Mouse (Mus musculus): Measurements from ENCODE around the gene Hadhb.

Hadhb gene

GRCm38 (mm10) chr5:30154474-30155394, at the start of gene Hadhb, which contains the start of gene Hadha:
TSS of gene Hadhb (plus strand) at chr5:30155248.
TSS of gene Hadha (minus strand) at chr5:30155162.
- peak; percentile 87 for DNase-seq (ENCODE audit: low read depth, low spot score)

DNA sequence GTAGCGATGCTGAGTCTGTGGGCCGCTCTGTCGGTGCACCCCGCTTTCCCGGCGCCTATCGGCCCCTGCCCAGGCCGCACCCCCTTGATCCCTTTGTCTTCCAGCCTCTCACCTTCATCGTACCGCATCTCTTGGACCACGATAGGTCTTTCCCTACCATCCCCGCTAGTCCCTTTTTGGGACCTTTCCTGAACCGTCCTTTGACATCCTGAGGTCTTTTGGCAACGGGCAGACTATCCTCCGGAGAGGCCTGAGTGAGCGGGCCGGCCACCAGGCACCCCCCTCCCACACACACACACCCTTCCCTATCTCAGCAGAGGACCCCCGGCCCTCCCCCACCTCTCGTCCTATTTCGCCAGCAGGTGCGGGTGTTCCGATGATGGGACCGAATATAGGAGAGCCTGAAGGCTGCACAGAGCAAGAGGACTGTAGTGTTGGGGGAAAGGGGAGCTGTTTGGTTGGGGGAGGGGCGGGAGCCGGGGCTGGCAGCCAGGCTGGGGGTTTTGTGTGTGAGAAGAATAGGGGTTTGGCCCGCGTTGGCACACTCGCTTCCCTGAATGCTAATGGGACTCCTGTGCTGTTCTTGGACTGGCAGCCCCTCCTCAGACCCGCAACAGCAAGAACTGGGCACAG, 49.3 kb upstream of the Hadhb start, which contains the start of gene 3110082J24Rik:
TSS of gene 3110082J24Rik (minus strand) at position 419 of the 633 bp plus-strand sequence.
- DNase-seq (ENCODE audit: low read depth, low spot score), result no peak

DNA sequence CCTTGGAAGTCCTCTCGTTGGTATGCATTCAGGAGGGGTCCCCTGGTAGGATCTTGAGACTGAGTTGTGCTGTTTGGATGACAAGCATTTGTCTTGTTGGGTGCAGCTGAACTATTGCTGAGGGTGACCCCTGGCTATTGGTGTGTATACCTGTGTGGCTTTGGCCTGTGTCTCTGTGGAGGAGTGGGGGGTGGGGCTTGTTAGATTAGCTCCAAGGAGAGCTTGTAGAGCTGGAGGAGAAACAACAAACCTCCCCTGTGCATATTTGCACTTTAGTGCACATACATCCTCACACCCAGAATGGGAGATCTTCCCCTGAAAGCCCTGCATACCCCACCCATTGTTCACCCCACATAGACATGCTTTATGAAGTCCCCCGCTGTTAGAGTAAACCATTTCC, 48.3 kb upstream of the Hadhb start:
- DNase-seq (ENCODE audit: low read depth, low spot score), result no peak

DNA sequence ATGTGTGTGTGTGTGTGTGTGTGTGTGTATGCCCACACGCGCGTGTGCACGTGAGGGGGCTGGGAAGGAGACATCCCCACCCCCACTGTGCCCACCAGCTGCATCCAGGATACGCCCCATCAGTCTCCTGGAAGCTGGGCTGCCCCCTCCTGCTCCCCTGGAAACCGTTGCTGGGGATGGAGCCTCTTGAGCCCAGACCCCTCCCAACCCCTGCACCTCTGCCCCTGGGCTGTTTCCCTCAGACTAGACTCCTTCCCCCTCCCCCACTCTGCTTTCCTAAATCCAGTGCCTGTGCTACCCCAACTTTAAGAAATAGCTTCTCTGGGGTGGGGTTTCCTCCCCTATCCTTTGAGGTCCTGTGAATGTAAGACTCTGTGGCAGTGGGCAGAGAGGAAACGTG, 47.9 kb upstream of the Hadhb start:
- DNase-seq (ENCODE audit: low read depth, low spot score), result no peak

GRCm38 (mm10) chr5:30107611-30108041, 47.4 kb upstream of the Hadhb start:
- DNase-seq (ENCODE audit: low read depth, low spot score), result no peak

DNA sequence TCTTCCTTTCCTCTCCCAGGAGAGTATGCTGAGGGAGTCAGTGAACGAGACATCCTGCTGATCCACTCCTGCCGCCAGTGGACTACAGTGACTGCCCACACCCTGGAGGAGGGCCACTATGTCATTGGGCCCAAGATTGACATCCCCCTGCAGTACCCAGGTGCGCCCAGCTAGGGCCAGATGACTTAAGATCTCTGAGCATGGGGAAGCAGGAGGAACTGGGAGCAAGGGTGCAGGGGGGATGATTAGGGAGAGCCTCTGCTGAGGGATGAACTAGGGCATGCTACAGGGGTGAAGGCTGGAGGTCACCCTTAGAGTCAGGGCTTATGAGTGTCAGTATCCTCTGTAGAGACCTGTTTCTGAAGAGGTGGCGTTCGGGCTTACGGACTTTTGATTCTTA, 46.8 kb upstream of the Hadhb start:
- DNase-seq (ENCODE audit: low read depth, low spot score), result no peak

DNA sequence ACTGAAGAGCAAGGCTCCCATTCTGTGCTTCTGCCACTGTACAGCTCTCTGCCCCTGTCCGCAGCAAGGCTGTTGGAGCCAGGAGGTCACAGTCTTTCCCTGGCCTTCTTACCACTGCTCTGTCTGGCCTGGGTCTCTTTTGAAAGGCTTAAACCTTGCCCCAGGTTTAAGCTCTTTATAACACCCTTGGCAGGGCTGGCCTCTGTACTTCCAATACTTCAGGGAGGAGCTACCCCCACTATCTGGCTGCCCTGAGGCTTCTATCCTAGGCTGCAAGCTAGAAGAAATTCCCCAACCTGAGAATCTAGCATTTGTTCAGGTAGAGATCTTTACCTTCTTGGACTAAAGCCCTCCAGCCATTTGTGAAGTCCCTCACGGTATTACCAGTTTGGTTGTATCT, 45.1 kb upstream of the Hadhb start:
- no peak for DNase-seq (ENCODE audit: low read depth, low spot score)

DNA sequence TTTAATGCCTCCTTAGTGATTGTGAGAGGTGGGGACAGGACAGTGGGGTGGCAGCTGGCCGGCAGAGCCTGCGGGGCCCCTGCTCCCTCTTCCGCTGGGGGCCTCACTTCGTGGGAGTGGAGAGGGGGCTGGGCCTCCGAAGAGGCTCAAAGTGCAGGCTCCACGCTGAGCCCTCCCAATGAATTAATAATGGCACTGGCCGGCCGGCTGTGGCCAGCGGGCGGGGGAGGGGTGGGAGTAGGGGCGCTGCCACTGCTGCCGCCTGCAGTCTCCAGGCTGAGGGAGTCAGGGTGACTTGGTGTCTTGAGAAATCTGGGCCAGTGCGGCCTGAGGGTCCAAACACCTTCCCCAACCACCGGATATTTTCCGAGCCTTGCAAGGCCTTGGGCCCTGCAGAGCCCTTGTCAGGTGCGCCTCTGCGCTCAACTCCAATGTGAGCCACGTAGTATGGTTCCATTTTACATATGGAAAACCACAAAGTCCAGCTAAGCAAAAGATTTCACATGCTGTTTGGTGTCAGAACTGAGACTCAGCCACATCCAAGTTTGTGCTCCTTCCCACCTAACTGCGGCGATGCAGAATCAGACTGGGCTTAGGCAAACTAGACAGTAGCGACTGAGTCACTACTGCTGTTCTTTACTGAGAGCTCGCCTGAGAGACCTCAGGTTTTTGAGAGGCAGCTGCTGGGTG, 44.5 kb upstream of the Hadhb start:
- DNase-seq (ENCODE audit: low read depth, low spot score), result no peak

DNA sequence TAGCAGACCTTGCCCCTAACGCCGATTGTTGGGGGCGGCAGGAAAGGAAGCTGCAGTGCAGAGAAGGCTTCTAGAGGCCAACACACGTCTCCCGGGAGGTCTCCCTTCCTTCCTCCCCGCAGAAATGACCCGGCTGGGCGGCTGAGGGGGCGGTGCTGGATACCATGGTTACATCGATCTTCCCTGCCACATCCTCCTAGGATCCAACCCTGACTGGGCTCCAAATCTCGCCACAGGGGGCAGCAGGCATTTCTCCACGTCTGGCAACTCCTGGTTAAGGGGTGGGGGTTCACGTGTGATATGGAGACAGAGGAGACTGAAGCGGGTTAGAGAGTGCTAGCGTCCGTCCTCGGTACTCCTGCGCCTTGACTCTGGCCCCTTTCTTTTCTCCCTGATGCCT, 43.9 kb upstream of the Hadhb start:
- no peak for DNase-seq (ENCODE audit: low read depth, low spot score)

GRCm38 (mm10) chr5:30111771-30112170, 43.3 kb upstream of the Hadhb start:
- no peak for DNase-seq (ENCODE audit: low read depth, low spot score)

DNA sequence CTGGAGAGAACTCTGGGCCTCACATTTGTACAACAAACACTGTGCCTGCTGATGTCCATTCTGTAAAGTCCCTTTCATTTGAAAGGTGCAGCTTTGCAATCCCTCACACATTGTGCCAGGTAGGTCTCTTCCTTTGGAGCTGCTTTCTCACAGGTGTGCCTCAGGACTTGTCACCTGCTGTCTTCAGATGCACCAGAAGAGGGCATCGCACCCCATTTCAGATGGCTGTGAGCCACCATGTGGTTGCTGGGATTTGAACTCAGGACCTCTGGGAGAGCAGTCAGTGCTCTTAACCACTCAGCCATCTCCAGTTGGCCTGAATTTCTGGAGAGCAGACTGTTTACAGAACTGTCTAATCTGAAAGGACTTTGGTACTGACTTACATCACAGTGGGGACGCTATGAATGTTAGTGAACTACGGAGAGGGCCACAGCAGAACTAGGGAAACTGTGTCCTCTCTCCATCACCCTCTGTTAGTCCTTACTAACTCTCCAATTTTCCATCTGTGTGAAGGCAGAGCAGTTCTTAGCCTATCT, 42.4 kb upstream of the Hadhb start:
- DNase-seq (ENCODE audit: low read depth, low spot score), result no peak

GRCm38 (mm10) chr5:30113881-30114760, 40.9 kb upstream of the Hadhb start:
- DNase-seq (ENCODE audit: low read depth, low spot score), result no peak

GRCm38 (mm10) chr5:30114761-30115140, 40.3 kb upstream of the Hadhb start:
- no peak for DNase-seq (ENCODE audit: low read depth, low spot score)

DNA sequence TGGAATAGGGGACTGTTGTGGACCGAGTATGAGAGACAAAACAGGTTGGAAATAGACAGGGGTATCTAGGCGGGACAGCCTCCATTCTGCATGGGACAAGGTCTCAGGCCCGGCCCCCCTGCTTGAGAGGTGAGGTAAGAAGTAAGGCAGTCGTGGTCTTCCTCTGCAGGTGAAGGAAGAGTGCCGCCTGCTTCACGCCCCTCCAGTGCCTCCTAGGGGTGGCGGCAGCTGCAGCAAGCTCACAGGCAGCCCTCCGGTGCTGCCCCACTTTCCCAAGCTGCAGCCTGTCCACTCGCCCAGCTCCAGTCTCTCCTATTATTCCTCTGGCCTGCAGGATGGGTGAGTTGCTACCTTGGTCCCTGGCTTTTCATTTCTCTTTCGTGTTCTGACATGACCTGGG, 39.3 kb upstream of the Hadhb start:
- no peak for DNase-seq (ENCODE audit: low read depth, low spot score)

- no peak for DNase-seq (ENCODE audit: low read depth, low spot score)
These were observed 37.0 kb upstream of the Hadhb start for GRCm38 (mm10) chr5:30118018-30118417.

- no peak for DNase-seq (ENCODE audit: low read depth, low spot score)
These were observed 35.9 kb upstream of the Hadhb start for GRCm38 (mm10) chr5:30119163-30119562.

GRCm38 (mm10) chr5:30120106-30120505, 34.9 kb upstream of the Hadhb start:
- DNase-seq (ENCODE audit: low read depth, low spot score), result no peak

- DNase-seq (ENCODE audit: low read depth, low spot score), result no peak
These were observed 32.6 kb upstream of the Hadhb start for GRCm38 (mm10) chr5:30122481-30122880.

DNA sequence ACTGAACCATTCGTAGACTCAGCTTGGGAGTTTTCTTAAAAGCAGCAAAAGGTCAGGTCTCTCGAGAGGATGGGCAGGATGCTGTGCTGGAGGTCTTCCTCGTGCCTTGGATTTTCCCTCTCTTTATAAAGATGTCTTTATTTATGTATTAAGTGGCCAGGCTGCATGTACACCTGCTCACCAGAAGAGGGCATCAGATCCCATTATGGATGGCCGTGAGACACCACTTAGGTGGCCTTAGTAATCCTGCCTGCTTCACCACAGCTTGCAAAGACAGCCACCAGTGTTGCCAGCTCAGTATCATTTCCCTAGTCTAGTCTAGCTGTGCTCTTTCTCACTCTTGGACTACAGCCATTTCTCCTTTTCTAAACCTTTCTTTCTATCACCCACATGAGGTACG, 29.5 kb upstream of the Hadhb start:
- DNase-seq (ENCODE audit: low read depth, low spot score), result peak; percentile 51

DNA sequence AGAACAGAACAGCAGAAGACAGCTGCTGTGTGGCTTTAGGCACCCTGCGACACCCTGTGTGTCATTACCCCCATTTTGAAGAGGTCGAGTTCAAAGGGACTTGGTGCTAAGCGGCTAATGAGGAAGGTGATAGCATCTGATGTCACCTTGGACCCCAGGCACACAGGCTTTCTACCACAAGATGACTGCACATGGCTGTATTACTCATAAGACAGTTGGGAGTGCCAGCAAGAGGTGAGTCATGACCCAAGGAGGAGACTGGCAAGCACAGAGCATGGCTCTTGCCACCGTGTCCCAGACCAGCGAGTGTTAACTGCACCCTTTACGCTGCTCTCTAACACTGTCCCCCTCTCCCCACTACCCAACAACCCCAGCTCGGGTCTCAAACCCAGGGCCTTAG, 28.3 kb upstream of the Hadhb start:
- no peak for DNase-seq (ENCODE audit: low read depth, low spot score)

All from retina, adult 2 months (tissue).